Mouse (Mus musculus): ENCODE measurements around the gene Dnaaf1. TPM values are rescaled to one million over a fixed set of nuclear protein-coding genes. Genes with fewer than 3 reads are reported as not detected.

The Dnaaf1 gene
- total RNA-seq, 2 experiments from 2014 or later, result not detected

GRCm38 (mm10) chr8:119620116-119620840 lies 45.2 kb downstream of the Dnaaf1 start:
- ATAC-seq (replicated peaks; ENCODE audit: low FRiP score, poor library complexity, severe bottlenecking), result no peak

GRCm38 (mm10) chr8:119620848-119621465 lies 45.9 kb downstream of the Dnaaf1 start:
- ATAC-seq (replicated peaks; ENCODE audit: low FRiP score, poor library complexity, severe bottlenecking), result no peak

GRCm38 (mm10) chr8:119622555-119622954 lies 47.5 kb downstream of the Dnaaf1 start:
- ATAC-seq (replicated peaks; ENCODE audit: low FRiP score, poor library complexity, severe bottlenecking), result no peak

- no peak for ATAC-seq (replicated peaks; ENCODE audit: low FRiP score, poor library complexity, severe bottlenecking)
These were observed 48.0 kb downstream of the Dnaaf1 start for GRCm38 (mm10) chr8:119623061-119623460.

GRCm38 (mm10) chr8:119623744-119624143 lies 48.7 kb downstream of the Dnaaf1 start:
- ATAC-seq (replicated peaks; ENCODE audit: low FRiP score, poor library complexity, severe bottlenecking), result no peak

- no peak for ATAC-seq (replicated peaks; ENCODE audit: low FRiP score, poor library complexity, severe bottlenecking)
These were observed 49.9 kb downstream of the Dnaaf1 start for GRCm38 (mm10) chr8:119624916-119625315.

- ATAC-seq (replicated peaks; ENCODE audit: low FRiP score, poor library complexity, severe bottlenecking), result no peak
These were observed 50.8 kb downstream of the Dnaaf1 start for GRCm38 (mm10) chr8:119625788-119626187.

GRCm38 (mm10) chr8:119627199-119627598 lies 52.2 kb downstream of the Dnaaf1 start:
- no peak for ATAC-seq (replicated peaks; ENCODE audit: low FRiP score, poor library complexity, severe bottlenecking)

- ATAC-seq (replicated peaks; ENCODE audit: low FRiP score, poor library complexity, severe bottlenecking), result no peak
These were observed 52.8 kb downstream of the Dnaaf1 start for GRCm38 (mm10) chr8:119627613-119628359.

GRCm38 (mm10) chr8:119630841-119631240 lies 55.8 kb downstream of the Dnaaf1 start:
- ATAC-seq (replicated peaks; ENCODE audit: low FRiP score, poor library complexity, severe bottlenecking), result no peak

GRCm38 (mm10) chr8:119632246-119632645 lies 57.2 kb downstream of the Dnaaf1 start:
- ATAC-seq (replicated peaks; ENCODE audit: low FRiP score, poor library complexity, severe bottlenecking), result no peak

GRCm38 (mm10) chr8:119632909-119633308 lies 57.9 kb downstream of the Dnaaf1 start:
- no peak for ATAC-seq (replicated peaks; ENCODE audit: low FRiP score, poor library complexity, severe bottlenecking)

- no peak for ATAC-seq (replicated peaks; ENCODE audit: low FRiP score, poor library complexity, severe bottlenecking)
These were observed 59.7 kb downstream of the Dnaaf1 start for GRCm38 (mm10) chr8:119634616-119635336.

- no peak for ATAC-seq (replicated peaks; ENCODE audit: low FRiP score, poor library complexity, severe bottlenecking)
These were observed 60.3 kb downstream of the Dnaaf1 start, which contains the start of gene Kcng4 for GRCm38 (mm10) chr8:119635378-119635777. Gene Kcng4, minus strand, starts transcription at chr8:119635680.

- ATAC-seq (replicated peaks; ENCODE audit: low FRiP score, poor library complexity, severe bottlenecking), result no peak
These were observed 60.9 kb downstream of the Dnaaf1 start for GRCm38 (mm10) chr8:119635958-119636357.

- ATAC-seq (replicated peaks; ENCODE audit: low FRiP score, poor library complexity, severe bottlenecking), result no peak
These were observed 61.7 kb downstream of the Dnaaf1 start for GRCm38 (mm10) chr8:119636766-119637165.

GRCm38 (mm10) chr8:119637381-119637780 lies 62.3 kb downstream of the Dnaaf1 start:
- no peak for ATAC-seq (replicated peaks; ENCODE audit: low FRiP score, poor library complexity, severe bottlenecking)

- no peak for ATAC-seq (replicated peaks; ENCODE audit: low FRiP score, poor library complexity, severe bottlenecking)
These were observed 63.2 kb downstream of the Dnaaf1 start for GRCm38 (mm10) chr8:119638261-119638660.

GRCm38 (mm10) chr8:119639798-119640197 lies 64.8 kb downstream of the Dnaaf1 start:
- no peak for ATAC-seq (replicated peaks; ENCODE audit: low FRiP score, poor library complexity, severe bottlenecking)

GRCm38 (mm10) chr8:119641058-119641457 lies 66.0 kb downstream of the Dnaaf1 start:
- ATAC-seq (replicated peaks; ENCODE audit: low FRiP score, poor library complexity, severe bottlenecking), result no peak

All from erythroid progenitor cell, adult 5-6 weeks (primary cell).